Mouse (Mus musculus): Measurements from ENCODE around the gene Mettl1. TPM values are rescaled to one million over a fixed set of nuclear protein-coding genes. Genes with fewer than 3 reads are reported as not detected.

Gene Mettl1
- polyA plus RNA-seq, 2 experiments: 12.5 to 19.3 TPM

DNA sequence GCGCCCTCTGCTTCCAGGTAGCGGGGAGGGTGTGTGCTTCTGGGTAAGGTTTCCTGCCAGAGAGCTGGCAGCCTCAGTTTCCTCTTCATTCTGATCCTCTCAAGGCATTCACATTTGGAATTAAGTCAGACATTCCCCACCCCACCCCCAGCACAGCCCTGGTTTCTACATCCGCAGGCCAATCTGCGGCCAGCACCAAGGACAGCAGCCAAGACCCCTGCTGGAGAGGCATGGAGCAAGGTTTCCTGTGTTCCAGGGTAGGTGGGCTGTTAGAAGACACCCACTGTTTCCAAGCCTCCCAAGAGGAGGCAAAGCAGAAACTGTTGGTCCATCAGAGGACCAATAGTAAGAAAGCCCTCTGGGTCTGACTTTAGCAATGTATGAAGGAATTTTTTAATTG, 13.4 kb downstream of the Mettl1 start:
- no peaks in the 10 kb centered on the region for H3K9me3 ChIP-seq (ENCODE audit: control insufficient read depth, low read length)
- no peaks in the 10 kb centered on the region for H3K4me1 ChIP-seq (replicated peaks; ENCODE audit: control insufficient read depth in 2 of 2, insufficient read depth in 2 of 2, low read length in 1 of 2)
- TF ChIP-seq CTCF (IDR thresholded peaks at IDR 0.05; ENCODE audit: low read depth) (peak; percentile 26; the same call in 1 of the 2 replicates), EP300 (IDR thresholded peaks at IDR 0.05; ENCODE audit: low read depth) (no peak)
- no peak overlapping the region for H3K4me2 ChIP-seq (ENCODE audit: low read depth)
- peaks cover 52% of the 10 kb centered on the region for H3K27me3 ChIP-seq (ENCODE audit: control insufficient read depth, insufficient read depth, low read length)
- H3K27ac ChIP-seq: no peak overlapping the region
- H3K4me3 ChIP-seq (ENCODE audit: insufficient read depth in 1 of 2, low read depth in 2 of 2, low read length in 2 of 2): no peak overlapping the region
- ATAC-seq (ENCODE audit: insufficient read depth) (no peak), DNase-seq (ENCODE audit: low read depth in 3 of 3, low spot score in 3 of 3) (no peak)
- WGBS (ENCODE audit: insufficient replicate concordance): 45% methylated on average over 4 of the region's 4 CpGs
- H3K9ac ChIP-seq (replicated peaks): no peak overlapping the region
- no peaks in the 10 kb centered on the region for H3K36me3 ChIP-seq (replicated peaks; ENCODE audit: control insufficient read depth, insufficient read depth, low read depth)

DNA sequence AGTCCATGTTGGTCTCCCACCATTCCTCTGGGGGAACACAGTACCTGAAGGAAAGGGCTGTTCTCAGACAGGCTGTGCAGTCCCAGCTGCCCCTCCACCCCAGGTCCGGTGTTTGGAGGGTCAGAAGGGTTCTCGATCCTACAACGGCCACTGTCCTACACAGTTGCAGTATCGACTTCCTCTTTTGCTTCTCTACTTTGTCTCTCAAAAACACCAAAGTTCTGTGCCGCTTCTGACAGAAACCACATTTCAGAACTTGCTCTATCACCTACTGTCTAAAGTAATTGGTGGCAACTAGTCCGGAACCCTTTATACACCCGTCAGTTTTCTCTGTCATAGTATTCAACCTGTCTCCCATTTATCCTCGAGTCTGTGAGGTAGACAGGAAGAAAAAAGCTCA, 14.2 kb downstream of the Mettl1 start:
- 36% methylated on average over 8 of the region's 8 CpGs for WGBS (ENCODE audit: insufficient replicate concordance)
- Histone ChIP-seq H3K9ac (replicated peaks) (no peak overlapping the region), H3K36me3 (replicated peaks; ENCODE audit: control insufficient read depth, insufficient read depth, low read depth) (no peaks in the 10 kb centered on the region), H3K27me3 (ENCODE audit: control insufficient read depth, insufficient read depth, low read length) (peaks cover 52% of the 10 kb centered on the region), H3K4me1 (replicated peaks; ENCODE audit: control insufficient read depth in 2 of 2, insufficient read depth in 2 of 2, low read length in 1 of 2) (0 out of 4 replicates have a peak, but pooled peaks cover 0 to 2% of the 10 kb centered on the region in 2 experiments), H3K4me3 (ENCODE audit: insufficient read depth in 1 of 2, low read depth in 2 of 2, low read length in 2 of 2) (no peak overlapping the region), H3K27ac (no peak overlapping the region), H3K9me3 (ENCODE audit: control insufficient read depth, low read length) (no peaks in the 10 kb centered on the region), H3K4me2 (ENCODE audit: low read depth) (no peak overlapping the region)
- DNase-seq (ENCODE audit: low read depth in 3 of 3, low spot score in 3 of 3): no peak
- no peak for TF ChIP-seq EP300 (IDR thresholded peaks at IDR 0.05; ENCODE audit: low read depth)
- no peak for TF ChIP-seq CTCF (IDR thresholded peaks at IDR 0.05; ENCODE audit: low read depth)
- no peak for ATAC-seq (ENCODE audit: insufficient read depth)

- Histone ChIP-seq H3K27me3 (ENCODE audit: control insufficient read depth, insufficient read depth, low read length) (peaks cover 52% of the 10 kb centered on the region), H3K36me3 (replicated peaks; ENCODE audit: control insufficient read depth, insufficient read depth, low read depth) (no peaks in the 10 kb centered on the region), H3K4me2 (ENCODE audit: low read depth) (no peak overlapping the region), H3K9me3 (ENCODE audit: control insufficient read depth, low read length) (no peaks in the 10 kb centered on the region), H3K27ac (no peak overlapping the region), H3K4me1 (replicated peaks; ENCODE audit: control insufficient read depth in 2 of 2, insufficient read depth in 2 of 2, low read length in 1 of 2) (0 out of 4 replicates have a peak, but pooled peaks cover 0 to 3% of the 10 kb centered on the region in 2 experiments), H3K9ac (replicated peaks) (no peak overlapping the region), H3K4me3 (ENCODE audit: insufficient read depth in 1 of 2, low read depth in 2 of 2, low read length in 2 of 2) (no peak overlapping the region)
- ATAC-seq (ENCODE audit: insufficient read depth): no peak
- no peak for DNase-seq (ENCODE audit: low read depth in 3 of 3, low spot score in 3 of 3)
- 74% methylated on average over 20 of the region's 20 CpGs for WGBS (ENCODE audit: insufficient replicate concordance)
- TF ChIP-seq EP300 (IDR thresholded peaks at IDR 0.05; ENCODE audit: low read depth) (no peak), CTCF (IDR thresholded peaks at IDR 0.05; ENCODE audit: low read depth) (no peak)
Measured at GRCm38 (mm10) chr10:127056490-127056889, 15.3 kb downstream of the Mettl1 start.

DNA sequence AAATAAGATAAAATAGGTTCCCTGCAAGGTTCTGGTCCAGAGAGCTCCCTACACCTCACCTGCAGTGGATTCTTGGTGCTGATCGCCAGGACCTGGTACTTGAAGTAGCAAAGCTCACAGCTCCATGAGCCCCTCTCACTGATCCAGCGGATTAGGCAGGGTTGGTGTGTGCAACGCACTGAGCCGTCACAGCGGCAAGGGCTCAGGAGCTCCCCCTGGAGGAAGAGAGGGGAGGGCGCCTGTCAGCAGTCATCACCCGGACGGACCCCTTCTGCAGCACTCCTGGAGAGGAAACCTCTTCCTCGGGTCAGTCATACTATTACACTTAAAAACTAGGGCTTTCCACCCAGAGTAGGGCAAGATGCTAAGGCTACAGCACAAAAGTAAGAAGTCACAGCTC, 16.9 kb downstream of the Mettl1 start:
- under 1% methylated on average over 9 of the region's 9 CpGs for WGBS (ENCODE audit: insufficient replicate concordance)
- H3K4me1 ChIP-seq (replicated peaks; ENCODE audit: control insufficient read depth in 2 of 2, insufficient read depth in 2 of 2, low read length in 1 of 2): peaks cover 4 to 7% of the 10 kb centered on the region in 2 experiments; a peak in 3 of 4 replicates
- no peak overlapping the region for H3K4me2 ChIP-seq (ENCODE audit: low read depth)
- TF ChIP-seq EP300 (IDR thresholded peaks at IDR 0.05; ENCODE audit: low read depth) (no peak), CTCF (IDR thresholded peaks at IDR 0.05; ENCODE audit: low read depth) (peak; percentile 98)
- no peak overlapping the region for H3K9ac ChIP-seq (replicated peaks)
- peaks cover 55% of the 10 kb centered on the region for H3K27me3 ChIP-seq (ENCODE audit: control insufficient read depth, insufficient read depth, low read length)
- no peak overlapping the region for H3K27ac ChIP-seq
- H3K4me3 ChIP-seq (ENCODE audit: insufficient read depth in 1 of 2, low read depth in 2 of 2, low read length in 2 of 2): no peak overlapping the region
- ATAC-seq (ENCODE audit: insufficient read depth): no peak
- H3K36me3 ChIP-seq (replicated peaks; ENCODE audit: control insufficient read depth, insufficient read depth, low read depth): no peaks in the 10 kb centered on the region
- H3K9me3 ChIP-seq (ENCODE audit: control insufficient read depth, low read length): no peaks in the 10 kb centered on the region
- no peak for DNase-seq (ENCODE audit: low read depth in 3 of 3, low spot score in 3 of 3)

GRCm38 (mm10) chr10:127058708-127059107, 17.5 kb downstream of the Mettl1 start:
- ATAC-seq (ENCODE audit: insufficient read depth) (no peak), DNase-seq (ENCODE audit: low read depth in 3 of 3, low spot score in 3 of 3) (no peak)
- no peak overlapping the region for H3K4me3 ChIP-seq (ENCODE audit: insufficient read depth in 1 of 2, low read depth in 2 of 2, low read length in 2 of 2)
- TF ChIP-seq EP300 (IDR thresholded peaks at IDR 0.05; ENCODE audit: low read depth): no peak
- TF ChIP-seq CTCF (IDR thresholded peaks at IDR 0.05; ENCODE audit: low read depth): no peak
- H3K27ac ChIP-seq: no peak overlapping the region
- H3K4me2 ChIP-seq (ENCODE audit: low read depth): no peak overlapping the region; the same call in 1 of the 2 replicates
- no peak overlapping the region for H3K9ac ChIP-seq (replicated peaks)
- 10% methylated on average over 8 of the region's 8 CpGs for WGBS (ENCODE audit: insufficient replicate concordance)
- H3K27me3 ChIP-seq (ENCODE audit: control insufficient read depth, insufficient read depth, low read length): peaks cover 55% of the 10 kb centered on the region
- H3K9me3 ChIP-seq (ENCODE audit: control insufficient read depth, low read length): no peaks in the 10 kb centered on the region
- H3K36me3 ChIP-seq (replicated peaks; ENCODE audit: control insufficient read depth, insufficient read depth, low read depth): no peaks in the 10 kb centered on the region
- H3K4me1 ChIP-seq (replicated peaks; ENCODE audit: control insufficient read depth in 2 of 2, insufficient read depth in 2 of 2, low read length in 1 of 2): peaks cover 4 to 7% of the 10 kb centered on the region in 2 experiments; a peak in 3 of 4 replicates
